Mouse (Mus musculus) intestine, embryonic 16.5 days (tissue): ENCODE results near the gene Mid1. TPM values are rescaled to one million over a fixed set of nuclear protein-coding genes. Genes with fewer than 3 reads are reported as not detected.

Experiments used
- ATAC-seq: fragments of 200-750 bp; cut with Nextera tagmentation; 2 replicates; pipeline ENCODE4 v1.8.0; 2017; ENCODE audit warnings: moderate TSS enrichment, moderate library complexity
- H3K27ac ChIP-seq: fragments of 300-500 bp; sonication (generic); 2 replicates; pipeline ENCODE4 v1.5.1; 2014; ENCODE audit warnings: mild to moderate bottlenecking, low read length
- H3K27me3 ChIP-seq: fragments of 300-500 bp; sonication (generic); replicated peaks from 2 replicates; pipeline ENCODE4 v1.6.1; 2014; ENCODE audit warnings: low read length, control low read depth, mixed read lengths; ENCODE audit not compliant: control insufficient read depth, insufficient read depth
- H3K36me3 ChIP-seq: fragments of 300-500 bp; sonication (generic); 2 replicates; pipeline ENCODE4 v1.6.1; 2014; ENCODE audit warnings: low read length, control low read depth; ENCODE audit not compliant: control insufficient read depth, insufficient read depth
- H3K4me1 ChIP-seq: fragments of 300-500 bp; sonication (generic); 2 replicates; pipeline ENCODE4 v1.6.1; 2014; ENCODE audit warnings: low read length, control low read depth, mixed read lengths; ENCODE audit not compliant: control insufficient read depth, insufficient read depth
- H3K4me2 ChIP-seq: fragments of 300-500 bp; sonication (generic); 2 replicates; pipeline ENCODE4 v1.6.1; 2014; ENCODE audit warnings: low read depth, low read length, control low read depth
- H3K4me3 ChIP-seq: fragments of 300-500 bp; sonication (generic); 2 replicates; pipeline ENCODE4 v1.5.1; 2014; ENCODE audit warnings: mild to moderate bottlenecking, low read length
- H3K9ac ChIP-seq: fragments of 300-500 bp; sonication (generic); 2 replicates; pipeline ENCODE4 v1.6.1; 2014; ENCODE audit warnings: low read depth, low read length
- H3K9me3 ChIP-seq: fragments of 300-500 bp; sonication (generic); 2 replicates; pipeline ENCODE4 v1.6.1; 2016; ENCODE audit warnings: low read length, control low read depth; ENCODE audit not compliant: control insufficient read depth
- WGBS: fragments of 180-500 bp; shearing (Covaris S2); extraction: QIAGEN DNeasy Blood & Tissue Kit; methylation state at CpG from one replicate; pipeline ENCODE4 v1.1.7; 2014; 5-methylcytosine and 5-hydroxymethylcytosine counted together
- polyA plus RNA-seq: library from polyadenylated mRNA; unstranded; fragments of >200 nt; fragmentation: Nextera tagmentation; extraction: Ambion mirVana; gene quantifications from 2 replicates; pipeline ENCODE4 v1.2.1, GENCODE M21; 2015

Mid1 gene
- polyA plus RNA-seq, 1 experiment from 2014 or later, result 3.5 TPM

DNA sequence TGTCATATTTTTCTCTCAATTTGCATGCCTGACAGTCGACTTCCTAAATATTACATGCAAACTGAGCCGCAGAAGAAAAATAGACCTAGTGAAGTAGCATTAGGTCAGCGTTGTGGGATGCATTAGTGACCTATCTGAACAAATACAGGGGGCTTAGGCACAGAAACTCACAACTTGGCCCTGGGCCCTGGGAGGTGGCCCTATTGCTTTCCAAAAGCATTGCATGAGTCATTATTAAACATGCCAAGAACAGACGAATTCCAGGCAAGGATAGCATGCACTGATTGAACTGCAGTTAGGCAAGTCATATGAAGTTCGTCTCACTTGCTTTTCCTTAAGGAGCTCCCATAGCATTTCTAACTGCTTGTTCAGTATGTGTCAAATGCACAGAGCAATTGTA, 183.2 kb downstream of the Mid1 start:
- H3K4me2 ChIP-seq, result no peak overlapping the region
- no peak overlapping the region for H3K9ac ChIP-seq
- H3K36me3 ChIP-seq, result no peaks in the 10 kb centered on the region
- no peaks in the 10 kb centered on the region for H3K9me3 ChIP-seq
- no peaks in the 10 kb centered on the region; the same call in 1 of the 2 replicates for H3K27me3 ChIP-seq
- no peak overlapping the region for H3K4me3 ChIP-seq
- 64% methylated on average over 5 of the region's 5 CpGs for WGBS
- ATAC-seq, result no peak
- H3K4me1 ChIP-seq, result no peaks in the 10 kb centered on the region
- H3K27ac ChIP-seq, result no peak overlapping the region

DNA sequence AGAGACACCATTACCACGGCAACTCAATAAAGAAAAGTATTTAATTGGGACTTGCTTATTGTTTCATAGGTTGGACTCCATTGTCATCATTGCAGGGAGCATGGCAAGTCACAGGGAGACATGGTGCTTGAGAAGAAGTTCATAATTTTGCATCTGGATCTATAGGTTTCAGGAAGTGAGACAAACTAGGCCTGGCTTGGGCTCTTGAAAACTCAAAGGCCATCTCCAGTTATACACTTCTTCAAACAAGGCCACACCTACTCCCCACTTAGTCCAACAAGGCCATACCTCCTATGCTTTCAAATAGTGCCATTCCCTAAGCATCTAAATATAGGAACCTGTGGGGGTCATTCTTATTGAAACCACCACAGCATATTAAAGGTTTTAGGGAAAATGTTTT, 189.5 kb downstream of the Mid1 start:
- no peaks in the 10 kb centered on the region for H3K36me3 ChIP-seq
- no peak for ATAC-seq
- no peaks in the 10 kb centered on the region for H3K27me3 ChIP-seq
- H3K9me3 ChIP-seq, result no peaks in the 10 kb centered on the region
- 87% methylated on average over 1 of the region's 1 CpGs for WGBS
- H3K27ac ChIP-seq, result no peak overlapping the region
- no peaks in the 10 kb centered on the region for H3K4me1 ChIP-seq
- H3K4me2 ChIP-seq, result no peak overlapping the region
- H3K4me3 ChIP-seq, result no peak overlapping the region
- H3K9ac ChIP-seq, result no peak overlapping the region

GRCm38 (mm10) chrX:169879481-169880362, 194.7 kb downstream of the Mid1 start:
- WGBS, result 7% methylated on average over 36 of the region's 36 CpGs
- Histone ChIP-seq H3K9ac (peak overlapping the region; percentile 62), H3K4me1 (no peaks in the 10 kb centered on the region), H3K27ac (peak overlapping the region; percentile 72), H3K36me3 (no peaks in the 10 kb centered on the region), H3K9me3 (no peaks in the 10 kb centered on the region), H3K4me2 (peak overlapping the region; percentile 60), H3K27me3 (no peaks in the 10 kb centered on the region), H3K4me3 (peak overlapping the region; percentile 58)
- ATAC-seq, result peak; percentile 95

DNA sequence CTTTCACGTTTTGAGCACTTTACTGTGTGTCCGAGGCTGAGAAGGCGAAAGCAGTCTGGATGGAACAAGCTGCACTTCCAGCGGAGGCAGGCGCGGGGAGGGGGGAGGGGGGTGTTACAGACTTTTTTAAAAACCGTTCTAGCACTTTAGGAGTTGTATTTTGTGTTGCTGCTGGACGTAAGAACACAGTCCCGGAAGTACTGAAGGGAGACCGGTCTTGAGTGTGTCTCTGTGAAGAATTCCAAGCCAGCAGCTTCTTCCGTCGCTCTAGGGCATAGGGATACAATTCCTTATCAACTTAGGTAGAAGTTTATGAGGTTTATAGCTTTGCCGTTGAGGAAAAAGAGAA, 195.3 kb downstream of the Mid1 start:
- Histone ChIP-seq H3K36me3 (no peaks in the 10 kb centered on the region), H3K4me3 (peak overlapping the region; percentile 58), H3K27me3 (no peaks in the 10 kb centered on the region), H3K4me1 (no peaks in the 10 kb centered on the region), H3K27ac (peak overlapping the region; percentile 72), H3K9me3 (no peaks in the 10 kb centered on the region), H3K4me2 (peak overlapping the region; percentile 60), H3K9ac (peak overlapping the region; percentile 62)
- WGBS, result 14% methylated on average over 13 of the region's 13 CpGs
- ATAC-seq, result peak; percentile 51

GRCm38 (mm10) chrX:169880826-169881225, 195.8 kb downstream of the Mid1 start:
- Histone ChIP-seq H3K4me1 (no peaks in the 10 kb centered on the region), H3K9ac (no peak overlapping the region), H3K9me3 (no peaks in the 10 kb centered on the region), H3K36me3 (no peaks in the 10 kb centered on the region), H3K27me3 (no peaks in the 10 kb centered on the region), H3K27ac (peak overlapping the region; percentile 72; the same call in 1 of the 2 replicates), H3K4me3 (peak overlapping the region; percentile 58), H3K4me2 (peak overlapping the region; percentile 60)
- 11% methylated on average over 10 of the region's 10 CpGs for WGBS
- ATAC-seq, result peak; percentile 45

DNA sequence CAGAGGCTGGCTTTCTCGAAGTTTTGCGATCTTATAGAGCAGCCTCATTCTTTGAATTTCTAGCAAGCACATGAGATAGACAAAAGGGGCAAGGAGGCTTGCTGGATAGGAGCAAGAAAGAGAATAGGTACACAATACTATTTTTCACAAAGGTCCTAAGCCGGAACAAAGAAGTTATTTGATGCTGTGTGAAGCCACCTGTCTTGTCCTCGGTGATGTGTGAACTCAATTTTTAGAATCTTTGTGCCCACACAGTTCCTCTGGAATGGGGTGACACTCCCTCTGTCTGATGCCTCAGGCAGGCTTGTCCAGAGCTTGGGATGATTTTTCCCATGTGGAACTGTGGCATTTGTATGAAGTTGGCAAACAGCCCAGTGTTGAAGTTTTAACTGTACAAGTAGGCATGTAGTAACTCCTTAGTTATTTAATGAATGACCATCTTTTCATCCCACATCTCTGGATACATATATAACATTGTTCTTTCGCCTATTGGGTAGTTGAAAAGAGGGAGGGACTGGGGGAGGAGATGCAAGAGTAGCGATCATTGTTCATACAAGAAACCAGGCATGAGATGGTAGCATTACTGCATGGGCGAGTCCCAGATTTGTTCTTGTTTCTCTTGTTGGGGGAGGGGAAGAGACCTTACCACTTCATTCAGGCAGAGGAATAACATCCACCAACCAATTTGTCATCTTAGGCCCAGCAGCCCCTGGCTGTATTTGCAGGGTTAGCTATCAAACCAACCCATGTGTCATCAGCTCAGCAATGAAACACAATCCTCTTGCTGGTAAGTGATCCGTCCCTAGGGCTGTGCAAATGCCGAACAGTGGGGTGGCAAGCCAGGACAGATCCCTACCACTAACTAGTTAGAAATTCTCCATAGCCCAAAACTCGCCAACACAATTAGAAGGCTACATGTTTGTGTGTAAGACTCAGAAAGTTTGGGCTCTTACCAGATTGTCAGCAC, 196.5 kb downstream of the Mid1 start:
- no peaks in the 10 kb centered on the region for H3K36me3 ChIP-seq
- H3K4me1 ChIP-seq, result no peaks in the 10 kb centered on the region
- H3K9me3 ChIP-seq, result no peaks in the 10 kb centered on the region
- no peaks in the 10 kb centered on the region for H3K27me3 ChIP-seq
- H3K27ac ChIP-seq, result 0 out of 2 replicates have a peak overlapping the region, but pooled peaks have one; percentile 72
- H3K9ac ChIP-seq, result no peak overlapping the region
- H3K4me2 ChIP-seq, result peak overlapping the region; percentile 60
- WGBS, result 54% methylated on average over 10 of the region's 10 CpGs
- H3K4me3 ChIP-seq, result peak overlapping the region; percentile 58
- ATAC-seq, result no peak

GRCm38 (mm10) chrX:169882220-169882609, 197.2 kb downstream of the Mid1 start:
- Histone ChIP-seq H3K27me3 (no peaks in the 10 kb centered on the region), H3K9ac (no peak overlapping the region), H3K27ac (no peak overlapping the region), H3K9me3 (no peaks in the 10 kb centered on the region), H3K4me1 (no peaks in the 10 kb centered on the region), H3K4me3 (no peak overlapping the region), H3K36me3 (no peaks in the 10 kb centered on the region), H3K4me2 (no peak overlapping the region)
- 92% methylated on average over 1 of the region's 1 CpGs for WGBS
- no peak for ATAC-seq

DNA sequence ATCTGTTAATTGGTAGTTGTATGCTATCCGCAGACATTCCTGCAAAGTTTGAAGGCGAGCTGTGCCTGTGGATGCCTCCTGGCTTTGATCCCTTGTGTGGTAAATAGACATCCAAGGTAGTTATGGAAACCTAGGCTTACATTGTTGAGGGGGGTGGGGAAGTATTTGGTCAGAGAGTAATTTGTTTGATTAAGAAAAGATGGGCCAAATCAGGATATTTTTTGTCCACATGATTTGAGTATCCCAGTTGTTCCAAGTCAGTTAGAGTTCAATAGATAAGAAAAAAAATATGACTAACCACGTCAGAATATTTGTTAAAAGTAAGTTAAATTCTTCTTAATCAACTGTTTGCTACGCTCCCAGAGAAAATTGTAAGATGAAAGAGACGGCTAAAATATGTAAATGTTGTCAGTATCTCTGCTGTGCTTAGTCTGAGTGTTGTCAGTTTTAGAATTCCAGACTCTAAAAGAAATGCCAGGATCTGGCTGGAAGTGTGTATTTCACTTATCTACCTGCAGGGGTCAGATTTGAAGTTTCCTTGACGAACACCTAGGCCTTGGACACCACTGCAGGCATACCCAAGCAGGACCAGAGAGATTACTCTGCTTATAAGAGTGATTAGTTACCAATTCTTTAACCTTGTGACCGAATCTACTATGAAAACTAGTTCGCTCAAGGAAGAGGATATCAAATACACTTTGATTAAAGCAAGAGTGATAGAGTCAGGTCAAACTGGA, 198.7 kb downstream of the Mid1 start:
- WGBS, result 61% methylated on average over 8 of the region's 8 CpGs
- Histone ChIP-seq H3K4me3 (no peak overlapping the region), H3K9me3 (no peaks in the 10 kb centered on the region), H3K4me2 (no peak overlapping the region), H3K4me1 (no peaks in the 10 kb centered on the region), H3K9ac (no peak overlapping the region), H3K27me3 (no peaks in the 10 kb centered on the region), H3K36me3 (no peaks in the 10 kb centered on the region), H3K27ac (no peak overlapping the region)
- ATAC-seq, result no peak

DNA sequence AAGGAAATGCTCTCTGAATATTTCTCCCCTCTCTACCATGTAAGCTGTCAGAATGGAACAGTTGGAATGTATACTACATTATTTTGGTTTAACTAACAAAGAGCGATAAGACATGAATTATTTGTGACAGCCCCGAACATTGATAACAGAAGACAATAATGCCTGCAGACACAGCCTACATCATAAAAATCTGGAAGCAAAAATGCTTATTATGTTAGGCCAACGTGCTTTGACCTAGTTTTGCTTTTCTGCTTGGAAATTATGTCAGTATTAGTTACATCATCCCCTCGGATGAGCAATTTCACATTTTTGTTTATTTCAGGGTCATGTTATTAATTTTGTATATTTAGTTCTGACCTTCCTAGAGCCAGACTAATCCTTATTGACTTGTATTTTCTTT, 205.5 kb downstream of the Mid1 start:
- Histone ChIP-seq H3K4me1 (no peaks in the 10 kb centered on the region), H3K4me2 (no peak overlapping the region), H3K9me3 (no peaks in the 10 kb centered on the region), H3K27me3 (no peaks in the 10 kb centered on the region), H3K27ac (no peak overlapping the region), H3K36me3 (no peaks in the 10 kb centered on the region), H3K4me3 (no peak overlapping the region), H3K9ac (no peak overlapping the region)
- no peak for ATAC-seq
- 64% methylated on average over 4 of the region's 4 CpGs for WGBS
